Mouse (Mus musculus): ENCODE measurements around the gene Utp4. TPM values are rescaled to one million over a fixed set of nuclear protein-coding genes. Genes with fewer than 3 reads are reported as not detected.
"Not testable (repeated sequence)": the region's sequence is repeated elsewhere in the genome, so short reads cannot be mapped to it uniquely, and the experiment has no call there.

Utp4 gene
- total RNA-seq (2022) = 10 to 100 TPM; 38.8 to 43.1 (median 42.6) TPM

DNA sequence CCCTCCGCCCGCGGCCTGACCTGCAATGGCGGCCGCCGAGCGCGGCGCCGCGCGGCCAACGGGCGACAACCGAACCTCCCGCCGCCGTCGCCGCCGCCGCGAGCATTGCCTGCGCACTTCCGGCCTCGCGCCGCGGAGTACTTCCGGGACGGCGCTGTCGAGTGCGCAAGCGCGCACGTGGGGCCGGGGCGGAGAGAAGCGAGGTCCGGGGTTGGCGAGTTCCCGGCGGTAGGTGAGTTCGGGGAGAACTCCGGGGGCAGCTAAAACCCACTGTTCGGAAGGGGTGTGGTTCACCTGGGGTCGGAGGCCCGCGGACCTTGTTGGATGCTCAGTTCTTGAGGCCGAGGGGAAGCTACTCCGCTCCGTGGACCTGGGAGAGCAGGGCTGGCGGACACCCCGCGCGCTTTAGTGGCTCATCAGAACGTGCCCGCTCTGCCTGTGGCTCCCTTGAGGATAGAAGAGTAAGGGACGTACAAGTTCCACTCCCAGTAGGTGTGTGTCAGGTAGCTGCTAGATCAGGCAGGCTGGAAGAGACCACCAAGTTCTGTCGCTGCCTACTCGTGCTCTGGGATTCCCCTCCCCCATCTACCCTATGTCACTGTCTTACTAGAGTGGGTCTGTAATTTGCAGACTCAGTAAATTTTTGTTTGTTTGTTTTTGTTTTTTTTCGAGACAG is at the start of gene Utp4:
Gene Utp4 (plus strand): TSS at position 156 of the 676 bp plus-strand sequence.
- peak; percentile 75 for DNase-seq

DNA sequence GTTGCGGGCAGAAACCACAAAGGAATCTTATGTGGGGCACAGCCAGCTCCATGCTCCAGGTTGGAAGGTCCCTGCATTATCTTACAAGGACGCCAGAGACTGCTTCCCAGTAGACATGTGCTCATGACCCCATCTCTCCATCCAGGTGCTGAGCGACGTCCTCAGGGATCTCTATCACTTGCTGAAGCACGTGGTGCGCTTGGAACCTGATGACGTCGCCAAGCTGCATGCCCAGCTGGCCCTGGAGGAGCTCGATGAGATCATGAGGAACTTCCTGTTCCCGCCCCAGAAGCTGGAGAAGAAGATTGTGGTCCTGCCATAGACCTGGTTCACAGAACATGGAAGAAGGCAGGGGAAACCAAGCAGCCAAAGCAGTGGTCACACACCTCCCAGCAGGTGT is 43.4 kb upstream of the Utp4 start:
- no peak for DNase-seq

- DNase-seq = peak; percentile 23
These were observed 38.7 kb upstream of the Utp4 start for GRCm38 (mm10) chr8:106854534-106855241.

DNA sequence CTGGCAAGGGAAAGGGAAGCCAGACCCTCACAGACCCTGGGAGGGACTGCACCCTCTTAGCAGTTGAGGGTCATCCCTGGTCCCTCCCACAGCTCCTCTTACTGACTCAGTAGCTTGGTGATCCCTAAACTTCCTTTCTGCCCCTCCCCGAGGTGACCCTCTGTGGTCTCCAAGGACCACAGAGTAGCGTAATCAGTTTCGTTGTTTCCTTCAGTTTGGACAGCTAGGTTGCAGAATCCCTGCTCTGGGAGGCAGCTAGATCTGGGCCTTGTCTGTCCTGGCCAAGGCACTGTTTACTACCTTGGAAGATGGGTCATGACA is 38.2 kb upstream of the Utp4 start:
- DNase-seq = peak; percentile 44

DNA sequence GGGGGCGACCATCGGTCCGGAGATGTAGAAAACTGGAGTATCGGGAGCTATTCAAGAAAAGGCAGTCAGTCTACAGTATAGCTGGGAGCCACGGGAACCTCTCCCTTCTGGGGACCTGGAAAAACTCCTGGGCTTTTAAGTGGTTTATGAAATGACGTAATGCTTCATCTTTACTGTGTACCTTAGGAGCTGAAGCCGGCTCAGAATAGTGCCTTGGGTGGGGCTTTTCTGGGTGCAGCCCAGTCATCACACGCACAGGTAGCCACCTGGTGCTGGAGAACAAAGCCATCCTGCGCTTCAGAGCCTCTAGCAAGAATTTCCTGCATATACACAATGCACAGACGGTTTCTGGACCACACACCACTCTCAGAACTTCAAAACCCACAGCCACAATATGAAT is 30.6 kb upstream of the Utp4 start:
- no peak for DNase-seq

DNA sequence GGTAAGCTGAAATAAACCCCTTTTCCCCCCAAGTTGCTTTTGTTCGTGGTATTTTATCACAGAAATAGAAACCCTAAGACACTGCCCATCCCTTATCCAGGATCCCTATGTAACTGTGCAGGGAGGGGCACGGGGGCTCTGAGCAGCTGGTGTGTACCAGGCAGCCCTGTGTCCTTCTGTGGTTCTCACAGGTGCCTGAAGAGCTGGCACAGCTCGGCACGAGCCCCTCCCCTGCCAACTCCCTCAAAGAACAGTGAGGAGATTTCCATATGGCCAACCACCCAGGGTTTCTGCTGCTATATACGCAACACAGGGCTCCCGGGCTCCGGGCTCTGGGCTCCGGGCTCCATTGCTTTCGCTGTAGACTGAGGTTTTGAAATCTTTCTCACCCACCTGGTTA is 28.1 kb upstream of the Utp4 start:
- no peak for DNase-seq

DNA sequence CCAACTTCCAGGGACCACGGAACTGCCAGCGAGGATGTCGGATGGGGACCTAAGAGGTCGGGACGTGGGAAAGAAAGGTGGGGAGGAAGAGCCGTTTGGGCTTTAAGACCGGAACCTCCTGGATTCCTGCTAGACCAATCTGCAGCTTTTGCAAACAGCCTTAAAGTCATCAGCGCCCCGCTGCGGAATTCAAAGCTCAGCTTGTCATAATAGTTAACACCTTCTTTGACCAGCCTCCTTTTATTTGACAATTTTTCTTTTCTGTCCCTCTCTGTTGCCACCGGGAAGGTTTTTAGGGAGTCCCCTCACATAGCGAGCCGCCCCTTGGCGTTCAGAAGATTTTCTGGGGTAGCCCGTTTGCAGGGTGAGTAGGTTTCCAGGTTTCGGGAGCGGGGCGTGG is 23.4 kb upstream of the Utp4 start, which contains the start of gene Has3:
Gene Has3 (plus strand): TSS at position 192 of the 400 bp plus-strand sequence.
- no peak for DNase-seq

GRCm38 (mm10) chr8:106870537-106871327 is 22.7 kb upstream of the Utp4 start:
- DNase-seq = peak; percentile 33

GRCm38 (mm10) chr8:106871328-106871926 is 22.0 kb upstream of the Utp4 start:
- DNase-seq = no peak

DNA sequence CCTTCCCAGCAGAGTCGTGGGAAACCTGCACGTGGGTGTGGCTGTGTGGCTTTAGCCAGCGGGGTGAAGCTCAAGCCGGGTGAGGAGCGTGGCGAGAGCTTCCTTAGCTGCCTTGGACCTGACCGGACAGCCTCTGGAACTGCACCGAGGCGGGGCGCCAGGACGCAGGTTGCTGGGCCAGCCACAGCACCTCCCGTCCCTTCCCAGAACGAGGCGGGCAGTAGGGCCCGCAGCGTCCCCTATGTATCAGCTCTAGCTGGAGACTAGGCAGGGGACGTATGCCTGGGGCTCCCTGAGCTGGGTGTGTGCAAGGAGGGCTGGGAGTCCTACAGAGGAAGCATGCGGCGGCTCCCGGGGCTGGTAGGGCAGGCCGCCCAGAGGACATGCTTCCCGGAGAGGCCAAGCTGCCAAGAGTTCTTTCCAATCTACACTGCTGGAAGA is 21.5 kb upstream of the Utp4 start:
- no peak for DNase-seq

DNA sequence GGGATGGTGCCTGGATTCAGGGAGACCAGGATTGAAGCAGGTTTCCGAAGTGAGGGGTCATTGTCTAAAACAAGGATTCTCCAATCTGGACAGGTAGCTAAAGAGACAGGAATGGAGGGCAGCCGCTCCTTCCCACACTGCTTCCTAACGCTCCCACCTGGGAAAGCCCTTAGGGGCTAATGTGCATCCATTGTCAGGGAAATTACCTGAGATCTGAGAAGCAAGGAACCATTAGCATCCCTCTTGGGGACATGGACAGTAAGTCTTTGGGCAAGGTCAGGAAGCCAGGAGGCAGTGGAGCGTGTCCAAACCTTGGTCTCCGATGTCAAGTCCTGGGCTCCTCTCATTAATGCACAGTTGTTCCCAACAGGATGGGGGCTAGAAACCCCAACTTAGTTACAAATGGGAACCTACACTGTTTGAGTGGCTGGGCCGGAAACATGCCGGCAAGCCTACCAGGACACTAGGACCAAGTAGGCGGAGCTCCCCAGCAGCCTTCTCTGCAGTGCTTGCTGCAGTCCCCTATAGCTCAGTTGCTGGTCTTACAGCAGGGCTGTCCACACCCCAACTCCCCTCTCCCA is 20.9 kb upstream of the Utp4 start:
- no peak for DNase-seq

DNA sequence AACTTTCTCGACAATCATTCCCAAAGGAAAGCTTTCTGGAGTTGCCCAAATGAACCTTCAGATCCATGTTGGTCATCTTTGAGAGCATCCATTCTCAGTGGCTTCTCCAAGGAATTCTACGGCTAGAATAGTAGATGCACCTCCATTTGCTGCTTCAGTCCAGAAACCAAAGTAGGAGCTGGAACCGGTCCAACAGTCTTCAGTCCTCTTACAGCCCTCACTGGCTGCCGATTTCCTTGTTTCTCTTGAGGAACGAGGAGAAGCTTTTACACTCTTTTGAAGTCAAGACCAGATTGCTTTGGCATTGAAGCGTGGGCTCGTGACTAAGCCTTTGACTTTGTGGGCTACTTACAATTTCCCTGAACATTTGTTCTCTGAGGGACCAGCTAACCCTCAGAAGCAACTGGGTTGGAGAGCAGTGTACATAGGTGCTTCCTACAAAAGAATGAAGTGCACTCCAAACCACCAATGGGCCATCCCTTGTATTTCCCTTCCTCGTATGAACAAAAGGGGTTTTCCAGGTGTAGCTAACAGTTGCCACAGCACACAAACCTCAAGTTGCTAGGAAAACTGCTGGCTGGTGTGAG is 13.2 kb upstream of the Utp4 start:
- no peak for DNase-seq

DNA sequence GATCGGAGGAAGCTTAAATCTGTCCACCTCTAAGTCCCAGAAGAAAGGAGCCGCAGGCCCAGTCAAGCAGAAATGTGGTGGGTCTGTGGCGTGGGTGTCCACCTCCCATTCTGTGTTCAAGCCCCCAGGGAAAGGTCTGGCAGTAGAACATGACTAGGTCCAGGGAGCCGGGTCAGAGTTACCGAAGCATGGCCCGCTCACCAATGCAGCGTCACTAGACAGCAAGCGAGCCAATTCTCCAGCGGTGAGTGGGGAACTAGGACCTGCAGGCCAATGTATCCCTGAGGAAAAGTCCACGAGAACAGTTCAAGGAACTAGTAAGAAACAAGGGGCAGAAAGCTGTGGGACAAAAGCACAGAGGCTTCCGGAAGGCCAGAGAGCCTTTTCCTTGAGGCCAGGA is 9.3 kb upstream of the Utp4 start:
- DNase-seq = not testable (repeated sequence)

DNA sequence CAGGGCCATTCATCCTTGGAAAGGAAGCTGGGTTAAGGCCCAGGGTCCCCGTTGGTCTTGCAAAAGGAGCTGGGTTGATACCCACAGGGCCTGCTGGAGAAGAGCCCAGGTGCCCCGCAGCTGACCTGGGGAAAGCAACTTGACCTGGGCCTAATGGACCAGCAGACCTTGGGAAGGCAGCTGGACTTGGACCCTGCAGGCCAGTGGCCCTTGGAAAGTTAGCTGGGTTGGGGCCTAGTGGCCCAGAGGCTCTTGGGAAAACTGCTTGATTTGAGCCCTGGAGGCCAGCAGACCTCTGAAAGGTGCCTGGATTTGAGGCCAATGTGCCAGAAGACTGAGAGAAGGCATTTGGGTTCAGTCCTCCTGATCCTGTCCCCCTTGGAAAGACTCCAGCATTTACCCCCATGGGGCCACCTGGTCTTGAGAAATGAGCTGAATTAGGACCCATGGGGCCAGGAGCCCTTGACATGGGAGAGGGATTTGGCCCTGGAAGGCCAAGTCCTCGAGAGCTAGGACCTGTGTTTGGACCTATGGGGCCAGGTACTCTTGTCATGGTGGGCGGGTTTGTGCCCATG is 8.5 kb upstream of the Utp4 start:
- not testable (repeated sequence) for DNase-seq

DNA sequence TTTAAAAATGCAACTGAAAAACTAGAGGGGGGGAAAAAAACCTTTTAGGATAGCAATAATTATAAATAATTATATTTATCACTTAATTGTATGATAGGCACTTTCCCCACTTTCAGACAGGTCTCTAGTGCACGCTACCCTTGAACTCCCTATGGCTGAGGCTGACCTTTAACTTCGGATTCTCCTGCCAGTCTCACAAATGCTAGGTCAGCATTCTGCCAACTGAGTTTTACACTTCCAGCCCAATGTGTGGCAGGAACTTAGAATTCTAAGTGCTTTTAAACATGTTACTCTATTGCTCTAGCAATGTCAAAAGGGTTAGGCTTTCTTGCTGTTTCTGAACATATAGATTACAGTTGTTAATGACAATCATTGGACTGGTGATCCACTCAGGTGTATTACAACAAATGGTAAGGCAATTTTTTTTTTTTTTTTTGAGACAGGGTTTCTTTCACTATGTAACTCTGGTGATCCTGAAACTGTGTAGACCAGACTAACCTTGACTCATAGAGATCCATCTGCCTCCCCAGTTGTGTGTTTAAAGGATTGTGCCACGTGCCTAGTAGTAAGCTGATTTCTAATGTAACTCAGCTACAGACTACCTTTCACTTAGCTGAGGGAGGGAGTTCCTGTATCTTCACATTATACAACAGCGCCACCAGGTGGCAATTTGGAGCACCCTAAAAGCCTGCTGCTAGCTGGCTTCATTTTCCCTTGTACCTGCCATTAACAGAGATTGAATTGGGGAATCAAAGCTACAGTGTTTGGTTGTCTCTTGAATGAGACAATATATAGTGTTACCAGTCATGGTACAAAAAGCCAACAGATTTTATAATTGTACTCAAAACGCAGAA is 5.9 kb upstream of the Utp4 start:
- peak; percentile 42 for DNase-seq

GRCm38 (mm10) chr8:106888803-106889202 is 4.6 kb upstream of the Utp4 start:
- no peak for DNase-seq

DNA sequence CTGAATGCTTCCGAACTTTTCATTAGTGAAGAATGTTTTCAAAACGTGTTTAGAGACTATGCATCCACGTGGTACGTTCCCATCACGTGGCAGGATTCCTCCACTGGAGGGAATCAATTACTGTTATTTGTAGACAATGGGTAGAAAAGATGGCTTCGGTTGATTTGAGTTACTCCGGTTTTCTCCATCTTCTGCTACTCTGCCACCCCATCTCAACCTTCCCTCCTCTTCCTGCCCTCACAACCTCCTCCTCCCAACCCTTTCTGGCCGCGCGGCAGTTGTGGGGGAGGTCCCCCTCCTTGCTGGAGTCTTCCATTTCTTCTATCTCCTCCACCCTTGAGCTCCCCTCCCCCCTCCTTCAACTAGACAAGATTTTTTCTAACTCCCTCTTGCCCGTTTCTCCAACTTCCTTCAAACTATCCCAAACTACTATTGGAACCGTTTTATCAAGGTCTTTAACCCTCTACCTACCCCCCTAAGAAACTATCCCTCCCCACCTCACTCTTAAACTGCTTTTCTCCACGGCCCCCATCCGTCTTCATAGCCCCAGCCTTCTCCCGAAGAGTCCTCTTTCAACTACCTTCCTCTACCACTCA is 1.1 kb upstream of the Utp4 start:
- DNase-seq = peak; percentile 24

DNA sequence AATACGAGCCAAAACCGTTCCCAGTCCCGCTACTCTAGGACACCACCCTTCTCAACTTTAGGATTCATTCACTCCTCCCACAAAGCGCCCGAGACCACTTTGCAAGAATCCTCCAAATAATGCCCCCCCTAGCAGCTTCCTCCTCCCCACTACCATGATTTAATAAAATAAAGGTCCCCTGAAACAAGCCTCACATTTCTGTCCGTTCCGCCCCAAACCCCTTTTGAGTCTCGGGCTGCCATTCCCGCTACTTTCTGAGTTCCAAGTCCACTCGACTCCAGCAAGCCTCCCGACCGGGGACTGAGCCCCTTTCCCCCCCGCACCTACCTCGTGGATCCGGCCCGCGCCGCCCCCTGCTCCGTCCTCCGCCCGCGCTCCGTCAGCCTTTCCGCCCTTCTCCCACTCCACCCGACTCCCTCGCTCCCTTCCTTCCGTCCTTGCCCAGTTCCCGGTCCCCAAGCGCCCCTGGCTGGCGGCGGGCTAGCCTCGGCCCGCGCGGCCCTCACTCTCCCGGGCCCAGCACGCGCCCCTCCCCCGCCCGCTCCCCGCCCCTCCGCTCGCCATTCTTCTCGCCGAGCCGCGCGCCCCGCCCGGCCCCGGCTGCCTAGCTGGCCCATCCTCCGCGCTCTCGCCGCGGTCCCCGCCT is 507 bp upstream of the Utp4 start:
- peak; percentile 25 for DNase-seq

DNA sequence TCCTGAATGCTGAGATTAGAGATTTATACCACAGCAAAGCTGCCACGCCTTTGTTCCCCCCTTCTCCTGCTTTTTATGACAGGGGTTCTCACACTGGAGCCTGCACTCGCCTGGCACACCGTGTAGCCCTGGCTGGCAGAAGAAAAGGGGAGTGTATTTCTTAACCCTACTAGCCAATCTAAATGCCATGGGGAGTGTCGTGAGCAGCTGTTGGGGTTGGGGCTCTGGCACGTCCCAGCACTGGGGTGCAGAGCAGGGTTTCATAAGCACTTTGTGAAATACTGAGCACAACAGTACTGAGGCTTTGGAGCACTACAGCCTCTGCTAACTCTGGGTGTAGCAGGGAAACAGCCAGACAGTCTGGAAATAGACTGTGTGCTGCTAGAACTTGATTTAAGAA is 6.0 kb downstream of the Utp4 start:
- DNase-seq = no peak
